Mouse (Mus musculus): ENCODE measurements around the gene Sun1.
A peak's percentile ranks its signal among the peaks of the same experiment; 100 is the strongest.

Sun1 gene

GRCm38 (mm10) chr5:139208183-139208582 lies 7.7 kb downstream of the Sun1 start:
- DNase-seq (ENCODE audit: low spot score in 2 of 2), result no peak

DNA sequence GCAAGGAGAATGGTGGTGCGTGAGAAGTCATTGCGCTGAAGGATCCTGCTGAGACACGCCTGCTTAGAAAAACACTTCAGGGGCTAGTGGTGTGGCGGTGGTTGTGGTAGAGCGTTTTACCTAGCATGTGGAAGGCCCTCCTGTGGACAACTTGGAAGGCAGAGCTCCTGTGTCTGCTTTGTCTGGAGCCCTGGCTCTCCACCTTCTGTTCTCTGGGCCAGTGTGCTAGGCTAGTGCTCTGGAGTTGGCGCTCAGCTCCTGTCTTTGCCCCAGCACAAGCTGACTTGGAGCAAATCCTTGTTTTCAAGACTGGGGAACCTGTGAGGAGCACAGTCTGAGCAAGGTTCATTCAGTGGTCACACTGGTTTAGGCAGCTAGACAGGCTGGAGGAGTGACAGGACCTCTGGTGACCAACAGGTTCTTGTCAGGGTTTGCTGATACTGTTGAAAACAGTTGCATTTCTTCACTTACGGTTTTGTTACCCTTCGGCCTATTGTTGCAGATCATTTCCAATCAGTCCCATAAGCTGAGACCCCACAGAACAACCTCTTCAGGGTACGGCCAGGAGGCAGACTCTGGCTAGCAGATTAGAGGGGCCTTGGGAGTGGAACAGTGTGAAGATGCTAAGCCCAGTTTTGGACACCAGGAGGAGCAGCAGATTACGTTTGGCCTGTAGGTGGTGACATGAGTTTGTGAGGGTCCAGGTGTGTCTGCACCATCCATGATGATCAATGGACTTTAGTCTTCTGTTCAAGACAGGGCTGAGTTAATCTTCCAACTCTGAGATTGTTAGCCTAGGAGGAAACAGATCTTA lies 8.6 kb downstream of the Sun1 start:
- no peak for DNase-seq (ENCODE audit: low spot score in 2 of 2)

GRCm38 (mm10) chr5:139209685-139210026 lies 9.2 kb downstream of the Sun1 start:
- no peak for DNase-seq (ENCODE audit: low spot score in 2 of 2)

GRCm38 (mm10) chr5:139211737-139212385 lies 11.4 kb downstream of the Sun1 start:
- DNase-seq (ENCODE audit: low spot score in 2 of 2), result no peak

DNA sequence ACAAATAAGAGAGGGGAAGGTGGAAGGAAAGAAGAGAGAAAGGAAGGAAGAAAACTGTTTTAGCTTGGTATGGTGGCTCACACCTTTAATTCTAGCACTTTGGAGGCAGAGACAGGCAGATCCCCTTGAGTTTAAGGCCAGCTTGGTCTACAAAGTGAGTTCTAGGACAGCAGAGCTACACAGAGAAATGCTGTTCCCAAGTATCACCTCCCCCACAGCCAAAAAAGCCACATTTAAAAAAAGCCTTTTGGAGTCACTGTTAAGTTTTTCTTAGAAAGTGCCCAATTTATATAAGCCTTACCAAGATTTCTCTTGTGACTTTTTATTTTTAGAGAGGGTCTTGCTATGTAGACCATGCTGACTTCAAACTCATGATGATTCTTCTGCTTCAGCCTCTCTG lies 13.9 kb downstream of the Sun1 start:
- DNase-seq (ENCODE audit: low spot score in 2 of 2), result no peak

GRCm38 (mm10) chr5:139215184-139215583 lies 14.7 kb downstream of the Sun1 start:
- no peak for DNase-seq (ENCODE audit: low spot score in 2 of 2)

DNA sequence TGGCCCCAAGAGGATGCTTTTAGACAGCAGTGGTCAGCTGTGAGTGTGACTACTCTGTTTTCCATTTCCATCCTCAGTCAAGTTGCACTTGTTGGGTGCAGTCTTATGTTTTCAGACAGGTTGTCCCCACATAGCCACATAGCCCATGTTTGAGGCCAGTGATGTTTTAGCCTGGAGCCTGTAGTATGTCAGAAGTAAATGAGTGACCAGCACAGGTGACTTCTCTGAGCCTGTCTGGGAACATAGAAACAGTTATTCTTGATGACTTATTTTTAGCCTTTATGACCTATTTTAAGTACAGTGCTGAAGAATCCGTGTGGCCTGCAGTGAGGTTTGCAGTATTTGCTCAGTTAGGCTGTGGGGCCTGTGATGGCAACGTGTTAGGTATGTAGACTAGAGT lies 15.7 kb downstream of the Sun1 start:
- DNase-seq (ENCODE audit: low spot score in 2 of 2), result no peak

- DNase-seq (ENCODE audit: low spot score in 2 of 2), result no peak
These were observed 16.3 kb downstream of the Sun1 start for GRCm38 (mm10) chr5:139216774-139217173.

DNA sequence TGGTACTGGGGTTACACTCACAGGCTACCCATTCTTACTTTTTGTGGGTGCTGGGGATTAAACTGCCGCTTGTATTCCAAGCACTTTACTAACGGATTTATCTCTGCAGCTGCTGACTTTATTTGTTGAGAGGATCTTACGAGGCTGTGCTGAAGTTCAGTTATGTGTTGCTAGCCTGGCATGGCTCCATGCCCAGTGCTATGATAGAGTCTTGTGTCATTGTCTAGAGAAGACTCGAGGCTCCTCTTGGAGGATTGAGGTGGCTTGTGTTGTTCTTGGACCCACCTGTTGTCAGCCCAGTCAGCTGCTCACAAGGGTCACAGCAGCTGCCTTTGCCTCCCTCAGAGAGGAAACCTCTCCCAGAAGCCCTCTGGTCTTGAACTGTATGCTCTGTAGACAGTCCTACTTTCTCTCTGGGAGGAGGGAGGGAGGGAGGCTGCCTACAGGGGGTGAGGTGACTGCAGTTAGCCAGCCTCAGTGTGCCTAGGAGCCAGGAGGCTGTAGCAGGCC lies 19.6 kb downstream of the Sun1 start:
- no peak for DNase-seq (ENCODE audit: low spot score in 2 of 2)

DNA sequence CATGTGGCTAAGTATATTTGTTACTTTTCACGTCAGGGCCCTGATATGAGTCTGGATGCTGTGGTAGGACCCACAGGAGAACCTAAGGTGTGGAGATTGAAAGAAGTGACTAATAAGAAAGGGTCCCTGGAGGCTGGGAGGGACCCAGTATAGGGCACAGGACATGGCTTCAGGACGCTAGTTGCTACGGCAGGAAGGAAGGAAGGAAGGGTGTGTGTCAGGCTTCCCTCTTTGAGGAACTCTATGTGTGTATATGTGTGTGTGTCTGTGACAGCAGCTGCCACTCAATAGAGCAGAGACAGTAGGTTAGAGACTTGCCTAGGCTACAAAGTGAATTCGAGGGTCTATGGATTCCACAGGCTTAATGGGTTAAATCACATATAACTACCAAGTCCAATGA lies 20.2 kb downstream of the Sun1 start:
- no peak for DNase-seq (ENCODE audit: low spot score in 2 of 2)

- DNase-seq (ENCODE audit: low spot score in 2 of 2), result no peak
These were observed 22.9 kb downstream of the Sun1 start for GRCm38 (mm10) chr5:139223331-139223730.

DNA sequence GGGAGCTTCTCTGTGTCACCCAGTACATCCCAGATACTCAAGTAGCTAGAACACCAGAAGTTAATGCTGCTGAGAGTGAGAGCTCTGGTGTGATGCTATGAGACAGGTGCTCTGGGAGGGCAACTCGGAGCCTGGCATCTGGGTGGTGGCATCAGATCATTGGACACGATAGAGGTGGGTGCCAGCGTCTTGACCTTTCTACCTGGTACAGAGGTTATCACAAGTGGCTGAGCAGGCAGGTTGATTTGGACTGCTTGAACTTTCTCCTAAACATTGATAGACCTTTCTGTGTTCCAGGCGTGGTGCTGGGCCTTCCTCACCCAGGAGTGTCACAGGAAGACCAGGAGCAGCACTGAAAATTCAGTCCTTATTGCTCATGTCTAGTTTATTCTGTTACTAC lies 26.8 kb downstream of the Sun1 start:
- DNase-seq (ENCODE audit: low spot score in 2 of 2), result no peak

GRCm38 (mm10) chr5:139227645-139228044 lies 27.2 kb downstream of the Sun1 start:
- no peak for DNase-seq (ENCODE audit: low spot score in 2 of 2)

DNA sequence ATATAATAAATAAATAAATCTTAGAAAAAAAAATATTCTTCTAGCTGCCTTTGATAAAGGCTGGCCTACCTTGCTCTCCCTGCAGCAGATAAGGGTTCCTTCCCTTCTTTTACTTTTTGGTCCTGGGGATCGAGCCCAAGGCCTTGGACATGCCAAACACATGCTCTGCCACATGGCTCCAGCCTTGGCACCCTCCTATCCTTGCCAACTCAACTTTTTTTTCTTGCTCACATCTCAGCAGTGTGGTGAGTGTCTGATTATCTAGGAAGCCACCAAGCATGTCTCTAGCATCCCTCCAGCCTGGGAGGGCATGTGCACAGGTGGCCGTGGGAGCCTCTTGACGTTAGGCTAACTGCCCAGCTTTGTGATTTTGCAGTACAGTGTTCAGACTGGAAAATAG lies 27.9 kb downstream of the Sun1 start:
- no peak for DNase-seq (ENCODE audit: low spot score in 2 of 2)

GRCm38 (mm10) chr5:139229716-139230115 lies 29.3 kb downstream of the Sun1 start:
- DNase-seq (ENCODE audit: low spot score in 2 of 2), result no peak

- DNase-seq (ENCODE audit: low spot score in 2 of 2), result no peak
These were observed 31.6 kb downstream of the Sun1 start for GRCm38 (mm10) chr5:139232083-139232482.

GRCm38 (mm10) chr5:139234423-139234822 lies 34.0 kb downstream of the Sun1 start:
- no peak for DNase-seq (ENCODE audit: low spot score in 2 of 2)

DNA sequence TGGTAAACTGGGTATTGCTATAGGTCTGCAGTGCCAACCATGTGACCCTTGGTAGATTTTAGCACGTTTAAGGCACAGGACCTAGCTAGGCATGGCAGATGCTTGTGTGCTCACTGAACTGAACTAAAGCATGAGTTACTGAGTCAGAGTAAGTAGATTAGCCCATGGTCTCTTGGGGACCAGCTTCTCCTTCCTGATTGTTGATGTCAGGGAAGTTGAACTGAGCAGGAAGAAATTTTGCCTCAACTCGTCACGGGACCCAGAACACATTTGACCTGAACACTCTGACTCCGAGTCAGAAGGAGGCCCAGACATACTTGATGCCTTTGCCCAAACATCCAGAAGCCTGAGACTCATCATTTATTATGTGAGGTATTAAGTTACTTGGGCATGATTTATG lies 37.0 kb downstream of the Sun1 start:
- no peak for DNase-seq (ENCODE audit: low spot score in 2 of 2)

DNA sequence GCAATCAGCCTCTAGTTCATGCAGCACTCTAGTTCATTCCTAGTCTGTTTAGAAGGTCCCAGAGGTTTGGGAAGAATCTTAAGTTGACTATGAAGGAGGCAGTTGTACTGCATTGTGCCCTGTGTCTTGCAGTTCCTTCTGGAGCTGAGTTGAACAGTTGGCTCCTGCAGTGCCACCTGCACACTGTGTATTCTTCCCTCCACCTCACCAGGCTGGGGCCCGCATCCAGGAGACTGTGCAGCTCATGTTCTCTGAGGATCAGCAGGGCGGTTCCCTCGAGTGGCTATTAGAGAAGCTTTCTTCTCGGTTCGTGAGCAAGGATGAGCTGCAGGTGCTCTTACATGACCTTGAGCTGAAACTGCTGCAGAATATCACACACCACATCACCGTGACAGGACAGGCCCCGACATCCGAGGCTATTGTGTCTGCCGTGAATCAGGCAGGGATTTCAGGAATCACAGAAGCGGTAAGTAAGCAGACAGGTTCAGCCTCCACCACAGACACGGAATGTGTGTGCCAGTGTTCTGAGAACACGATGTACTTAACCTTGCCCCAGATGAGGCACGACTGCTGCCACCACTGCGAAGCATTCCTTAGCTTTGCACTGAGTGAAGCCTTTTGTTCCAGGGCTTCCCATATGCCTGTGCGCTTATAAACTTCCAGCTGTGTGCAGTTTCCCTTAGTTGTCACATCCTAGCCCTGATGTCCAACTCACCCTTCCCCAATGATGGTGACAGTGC lies 40.8 kb downstream of the Sun1 start:
- DNase-seq (ENCODE audit: low spot score in 2 of 2), result no peak

DNA sequence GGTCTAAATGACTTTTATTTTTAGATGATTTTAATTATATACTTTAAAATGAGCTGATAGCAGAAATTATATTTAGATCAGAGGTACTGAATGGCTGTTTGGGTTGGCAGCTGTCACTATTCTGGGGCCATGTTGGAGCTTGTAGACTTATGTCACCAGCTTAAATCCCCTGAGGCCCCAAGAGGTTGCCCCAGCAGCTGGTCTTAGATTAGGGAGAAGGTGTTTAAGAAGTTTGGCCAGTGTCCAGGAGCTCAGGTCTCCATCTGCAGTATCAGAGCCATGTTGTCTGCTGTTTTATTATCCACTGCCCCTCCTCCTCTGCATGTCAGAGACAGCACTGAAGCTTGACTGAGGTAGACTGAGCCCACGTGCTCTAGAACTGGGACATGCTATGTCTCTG lies 42.9 kb downstream of the Sun1 start:
- DNase-seq (ENCODE audit: low spot score in 2 of 2), result peak in 1 of 2 experiments; percentile 26

DNA sequence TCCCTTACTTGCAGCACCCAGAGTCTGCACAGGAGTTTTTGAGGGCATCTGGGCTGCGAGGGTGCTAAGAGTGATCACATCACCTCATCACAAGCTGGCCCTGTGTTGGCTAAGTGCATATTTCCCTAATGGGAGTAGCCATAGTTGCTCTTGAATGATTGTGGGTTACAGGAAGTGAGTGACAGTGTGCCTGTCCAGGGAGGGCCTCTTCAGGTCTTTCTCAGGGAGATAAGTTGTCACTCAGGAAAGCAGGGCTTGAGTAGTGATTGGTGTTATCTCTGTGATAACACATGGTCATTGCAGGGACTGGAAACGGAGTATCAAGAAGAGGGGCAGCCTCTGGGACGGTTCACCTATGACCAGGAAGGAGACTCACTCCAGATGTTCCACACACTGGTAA lies 47.3 kb downstream of the Sun1 start:
- no peak for DNase-seq (ENCODE audit: low spot score in 2 of 2)

- no peak for DNase-seq (ENCODE audit: low spot score in 2 of 2)
These were observed 48.4 kb downstream of the Sun1 start for GRCm38 (mm10) chr5:139248846-139249245.

- DNase-seq (ENCODE audit: low spot score in 2 of 2), result no peak
These were observed 50.8 kb downstream of the Sun1 start for GRCm38 (mm10) chr5:139251279-139251678.

Measured in spleen, postnatal 10 days (tissue).